Mouse (Mus musculus): Measurements from ENCODE around the gene Sept8. TPM values are rescaled to one million over a fixed set of nuclear protein-coding genes. Genes with fewer than 3 reads are reported as not detected.

Sept8 gene
- polyA plus RNA-seq (2017; shearing (Covaris generic)): 1.9 TPM

DNA sequence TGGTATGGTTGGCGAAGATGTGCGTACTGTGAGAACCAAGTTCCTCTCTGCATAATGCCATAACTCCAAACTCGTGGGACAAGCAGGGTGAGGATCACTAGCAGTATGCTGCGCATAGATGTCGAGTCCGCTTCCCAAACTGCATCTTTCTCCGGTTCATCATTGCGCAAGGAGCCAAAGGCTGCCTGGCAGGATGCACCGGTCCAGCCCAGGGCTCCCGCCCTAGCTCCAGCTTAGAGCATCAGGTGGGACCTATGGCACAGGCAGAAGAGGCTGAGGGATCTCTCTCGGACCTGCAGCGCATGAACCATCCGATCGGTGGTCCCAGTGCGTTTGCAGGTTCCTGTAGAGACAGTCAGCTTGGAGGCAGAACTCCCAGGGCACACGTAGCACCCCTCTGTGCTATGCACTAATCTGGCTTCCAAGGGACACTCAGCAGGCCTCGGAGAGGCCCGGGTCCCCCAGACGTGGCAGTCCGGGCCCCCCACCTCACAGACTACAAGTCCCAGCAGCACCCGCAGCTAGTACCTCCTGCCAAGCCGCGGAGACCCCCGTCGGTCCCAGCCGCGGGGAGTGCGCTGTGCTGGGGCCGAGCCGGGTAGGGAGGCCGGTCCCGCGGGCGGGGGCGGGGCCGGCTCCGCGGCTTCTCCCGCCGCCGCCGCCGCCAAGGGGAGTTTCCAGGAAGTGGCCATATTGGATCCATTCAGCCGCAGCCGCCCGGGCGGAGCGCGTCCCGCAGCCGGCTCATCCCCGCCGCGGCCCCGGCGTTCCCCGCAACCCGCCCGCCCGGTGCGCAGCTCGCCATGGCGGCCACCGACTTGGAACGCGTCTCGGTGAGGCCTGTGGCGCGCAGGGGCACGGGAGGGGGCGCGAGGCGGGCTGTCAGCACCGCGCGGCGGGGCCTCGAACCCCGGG is at the start of gene Sept8:
Gene Sept8, plus strand, starts transcription at position 51 of the 915 bp plus-strand sequence.

DNA sequence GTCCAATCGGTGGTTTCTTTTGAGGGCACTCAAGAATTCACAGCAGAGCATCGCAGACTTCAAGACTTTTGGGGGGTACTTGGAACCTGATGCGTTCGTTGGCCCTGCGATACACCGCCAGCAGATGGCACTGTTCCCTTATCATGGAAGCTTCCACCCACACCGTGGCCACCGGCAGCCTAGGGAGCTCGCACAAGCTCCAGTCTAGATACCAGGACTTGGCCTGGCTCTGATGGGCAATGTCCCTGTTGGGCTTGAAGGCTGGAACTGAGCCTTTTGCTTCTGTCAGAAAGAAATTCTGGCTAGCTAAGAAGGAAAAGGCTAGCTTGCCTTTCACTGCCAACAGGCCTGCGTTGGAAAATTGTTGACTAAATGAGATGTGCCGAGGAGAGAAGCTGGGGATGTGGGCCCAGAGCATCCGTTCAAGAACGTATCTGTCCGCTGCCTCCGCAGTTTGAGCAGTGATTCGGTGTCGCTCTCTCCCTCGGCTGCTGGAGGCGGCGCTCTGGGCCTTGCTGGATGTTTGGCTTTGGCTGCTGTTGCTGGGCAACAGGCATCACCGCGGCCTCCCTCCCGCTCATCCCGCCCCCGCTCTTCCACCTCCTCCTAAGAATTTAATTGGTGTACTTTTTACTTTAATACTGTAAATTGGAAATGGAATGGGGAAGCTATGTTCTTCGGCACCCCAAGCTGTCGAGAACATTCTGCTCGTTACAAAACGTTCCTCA is 48.9 kb upstream of the Sept8 start, which contains the start of gene Gm9837:
Gene Gm9837, minus strand, starts transcription at position 512 of the 728 bp plus-strand sequence.

GRCm38 (mm10) chr11:53479783-53480301 is 39.2 kb upstream of the Sept8 start, which contains the start of the genes Gm9945 and Sowaha:
Gene Gm9945 (plus strand): TSS chr11:53480166.
Gene Sowaha (minus strand): TSS chr11:53480274.

DNA sequence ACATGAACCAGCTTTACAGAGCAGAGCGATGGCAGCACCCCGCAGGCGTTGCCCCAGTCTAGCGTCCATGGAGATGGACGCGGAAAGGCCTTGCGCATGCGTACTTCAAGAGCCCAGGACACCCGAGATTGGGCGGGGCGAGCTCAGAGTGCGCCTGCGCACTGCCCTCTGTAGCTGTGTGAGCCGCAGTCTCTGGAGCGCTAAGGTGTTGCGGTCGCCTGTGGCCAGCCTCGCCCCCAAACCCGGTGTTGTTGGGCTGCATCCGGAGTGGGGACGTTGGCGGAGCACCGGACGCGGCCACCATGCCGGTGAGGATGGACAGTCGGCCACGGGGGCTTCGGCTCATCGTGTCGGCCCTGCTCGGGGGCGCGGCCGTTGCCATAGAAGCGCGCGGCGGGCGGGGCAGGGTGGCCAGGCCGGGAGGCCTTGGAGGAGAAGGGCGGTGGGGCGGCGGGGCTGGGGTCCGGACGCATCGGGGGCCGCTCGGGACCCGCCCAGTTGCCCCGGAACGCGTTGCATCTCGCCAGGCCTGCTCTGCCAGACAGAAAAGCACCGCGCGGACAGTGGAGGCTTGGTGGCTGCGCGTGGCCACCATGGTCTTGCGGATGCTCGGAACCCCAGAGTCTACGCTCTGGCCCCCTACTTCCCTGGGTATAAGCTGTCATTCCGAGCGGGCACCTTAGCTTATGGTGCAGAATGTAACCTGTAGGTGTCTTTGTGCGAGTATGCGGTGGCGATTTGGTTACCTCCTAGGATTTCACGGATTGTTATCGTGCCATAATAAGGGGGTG is 48.4 kb downstream of the Sept8 start, which contains the start of gene Kif3a:
Gene Kif3a, plus strand, starts transcription at position 156 of the 791 bp plus-strand sequence.

Other genes with a start within 250 kb of the Sept8 start
- gene Hspa4, start 218.8 kb upstream of the Sept8 start, polyA plus RNA-seq (2017; shearing (Covaris generic)): 144 TPM
- 27.1 TPM for gene Zcchc10, start 194.6 kb upstream of the Sept8 start, polyA plus RNA-seq (2017; shearing (Covaris generic))
- 356 TPM for gene Aff4, start 168.4 kb upstream of the Sept8 start, polyA plus RNA-seq (2017; shearing (Covaris generic))
- not detected for gene Leap2, start 96.1 kb upstream of the Sept8 start, polyA plus RNA-seq (2017; shearing (Covaris generic))
- 209 TPM for gene Uqcrq, start 88.4 kb upstream of the Sept8 start, polyA plus RNA-seq (2017; shearing (Covaris generic))
- 0.34 TPM for gene Gdf9, start 88.2 kb upstream of the Sept8 start, polyA plus RNA-seq (2017; shearing (Covaris generic))
- 0.16 TPM for gene Gm10447, start 62.1 kb upstream of the Sept8 start, polyA plus RNA-seq (2017; shearing (Covaris generic))
- not detected for gene Shroom1, start 62.1 kb upstream of the Sept8 start, polyA plus RNA-seq (2017; shearing (Covaris generic))
- gene Gm9837, start 48.8 kb upstream of the Sept8 start, polyA plus RNA-seq (2017; shearing (Covaris generic)): not detected
- gene Gm9945, start 39.1 kb upstream of the Sept8 start, polyA plus RNA-seq (2017; shearing (Covaris generic)): not detected
- gene Sowaha, start 39.0 kb upstream of the Sept8 start, polyA plus RNA-seq (2017; shearing (Covaris generic)): not detected
- gene Kif3a, start 48.1 kb downstream of the Sept8 start, polyA plus RNA-seq (2017; shearing (Covaris generic)): 6.9 TPM
- gene Il4, start 99.4 kb downstream of the Sept8 start, polyA plus RNA-seq (2017; shearing (Covaris generic)): not detected
- not detected for gene Il13, start 115.4 kb downstream of the Sept8 start, polyA plus RNA-seq (2017; shearing (Covaris generic))
- gene Rad50, start 188.1 kb downstream of the Sept8 start, polyA plus RNA-seq (2017; shearing (Covaris generic)): 26.5 TPM
- not detected for gene Il5, start 201.5 kb downstream of the Sept8 start, polyA plus RNA-seq (2017; shearing (Covaris generic))